Mouse (Mus musculus): ENCODE measurements around the gene Msgn1. TPM values are rescaled to one million over a fixed set of nuclear protein-coding genes. Genes with fewer than 3 reads are reported as not detected.

Gene Msgn1
- 0.15 TPM in 1 of 2 replicates, not detected in the other for polyA plus RNA-seq (2012; rRNA removed)
- polyA plus RNA-seq (2014; fragmentation: Nextera tagmentation; extraction: Ambion mirVana) = not detected in 2 replicates

DNA sequence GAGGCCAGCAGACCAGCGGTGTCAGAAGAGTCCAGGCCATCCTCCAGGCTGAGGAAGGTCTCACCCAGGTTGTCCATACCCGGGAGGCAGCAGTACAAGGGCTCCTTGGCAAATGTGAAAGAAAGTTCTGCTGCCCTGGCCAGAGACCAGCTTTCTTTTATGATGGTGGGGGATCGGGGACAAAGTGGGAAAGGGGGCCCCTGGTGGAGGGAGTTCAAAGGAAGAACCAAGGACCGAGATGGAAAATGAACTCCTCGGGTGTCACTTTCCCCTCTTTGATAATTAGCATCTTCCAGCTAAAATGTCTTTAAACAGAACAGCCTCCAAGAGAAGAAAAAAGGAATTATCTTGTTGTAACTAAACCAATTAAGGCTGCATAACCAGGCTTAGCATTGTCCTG lies at the start of gene Msgn1:
Gene Msgn1 (minus strand): TSS at position 101 of the 400 bp plus-strand sequence.
- Histone ChIP-seq H3K4me2 (replicated peaks; ENCODE audit: low read depth, low read length, severe bottlenecking) (no peak within 1 kb of the TSS), H3K9ac (ENCODE audit: low read depth, low read length, severe bottlenecking) (peak within 1 kb of the TSS; percentile 14; the same call in 1 of the 2 replicates), H3K4me3 (replicated peaks; ENCODE audit: low read length) (no peak within 1 kb of the TSS), H3K9me3 (ENCODE audit: control insufficient read depth, low read length) (no peaks in the 10 kb centered on the region), H3K27me3 (ENCODE audit: control insufficient read depth, insufficient read depth, low read length) (no peaks in the 10 kb centered on the region; the same call in 1 of the 2 replicates), H3K27ac (replicated peaks; ENCODE audit: low read depth, low read length) (no peak within 1 kb of the TSS), H3K4me1 (ENCODE audit: control insufficient read depth, insufficient read depth, low read length) (peaks cover 6% of the 10 kb centered on the region; the same call in 1 of the 2 replicates), H3K36me3 (ENCODE audit: control insufficient read depth, insufficient read depth, low read length) (no peaks in the 10 kb centered on the region)
- 21% methylated on average over 5 of the region's 5 CpGs for WGBS
- TF ChIP-seq POLR2A (IDR thresholded peaks at IDR 0.05; ENCODE audit: borderline replicate concordance, extremely low read depth, insufficient read depth, insufficient read length) = no peak
- ATAC-seq (ENCODE audit: low FRiP score, low read depth) = no peak
- no peak for DNase-seq (ENCODE audit: low spot score)

- 73% methylated on average over 3 of the region's 3 CpGs for WGBS
- no peaks in the 10 kb centered on the region for H3K9me3 ChIP-seq (ENCODE audit: control insufficient read depth, low read length)
- ATAC-seq (ENCODE audit: low FRiP score, low read depth) = no peak
- H3K27ac ChIP-seq (replicated peaks; ENCODE audit: low read depth, low read length) = no peak overlapping the region
- no peak for DNase-seq (ENCODE audit: low spot score)
- H3K9ac ChIP-seq (ENCODE audit: low read depth, low read length, severe bottlenecking) = no peak overlapping the region
- H3K36me3 ChIP-seq (ENCODE audit: control insufficient read depth, insufficient read depth, low read length) = peaks cover 16% of the 10 kb centered on the region
- H3K4me1 ChIP-seq (ENCODE audit: control insufficient read depth, insufficient read depth, low read length) = no peaks in the 10 kb centered on the region
- no peak overlapping the region for H3K4me3 ChIP-seq (replicated peaks; ENCODE audit: low read length)
- no peak overlapping the region for H3K4me2 ChIP-seq (replicated peaks; ENCODE audit: low read depth, low read length, severe bottlenecking)
- no peak for TF ChIP-seq POLR2A (IDR thresholded peaks at IDR 0.05; ENCODE audit: borderline replicate concordance, extremely low read depth, insufficient read depth, insufficient read length)
- H3K27me3 ChIP-seq (ENCODE audit: control insufficient read depth, insufficient read depth, low read length) = no peaks in the 10 kb centered on the region
Observed at GRCm38 (mm10) chr12:11250322-11250721, 41.5 kb upstream of the Msgn1 start.

DNA sequence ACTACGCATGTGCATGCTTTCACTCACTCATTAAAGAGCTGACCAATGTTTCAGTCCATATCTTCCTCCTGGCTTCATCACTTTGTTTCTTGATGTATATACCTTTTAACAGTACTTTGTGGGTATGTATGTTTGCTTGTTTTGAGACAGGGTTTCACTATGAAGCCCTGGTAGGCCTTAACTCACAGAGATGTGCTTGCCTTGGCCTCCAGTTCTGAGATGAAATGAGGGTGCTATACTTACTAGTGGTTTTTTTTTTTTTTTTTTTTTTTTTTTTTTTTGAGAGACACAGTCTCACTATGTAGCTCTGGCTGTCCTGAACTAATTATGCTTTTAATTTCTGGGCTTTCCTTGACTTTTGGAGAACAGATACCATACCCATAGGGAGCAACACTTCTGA lies 38.7 kb upstream of the Msgn1 start:
- TF ChIP-seq POLR2A (IDR thresholded peaks at IDR 0.05; ENCODE audit: borderline replicate concordance, extremely low read depth, insufficient read depth, insufficient read length) = no peak
- DNase-seq (ENCODE audit: low spot score) = no peak
- H3K27me3 ChIP-seq (ENCODE audit: control insufficient read depth, insufficient read depth, low read length) = no peaks in the 10 kb centered on the region
- H3K4me1 ChIP-seq (ENCODE audit: control insufficient read depth, insufficient read depth, low read length) = no peaks in the 10 kb centered on the region
- no peak overlapping the region for H3K4me2 ChIP-seq (replicated peaks; ENCODE audit: low read depth, low read length, severe bottlenecking)
- ATAC-seq (ENCODE audit: low FRiP score, low read depth) = no peak
- no peaks in the 10 kb centered on the region for H3K9me3 ChIP-seq (ENCODE audit: control insufficient read depth, low read length)
- 100% methylated on average over 1 of the region's 1 CpGs for WGBS
- H3K4me3 ChIP-seq (replicated peaks; ENCODE audit: low read length) = no peak overlapping the region
- H3K9ac ChIP-seq (ENCODE audit: low read depth, low read length, severe bottlenecking) = no peak overlapping the region
- H3K36me3 ChIP-seq (ENCODE audit: control insufficient read depth, insufficient read depth, low read length) = peaks cover 17% of the 10 kb centered on the region
- H3K27ac ChIP-seq (replicated peaks; ENCODE audit: low read depth, low read length) = no peak overlapping the region

DNA sequence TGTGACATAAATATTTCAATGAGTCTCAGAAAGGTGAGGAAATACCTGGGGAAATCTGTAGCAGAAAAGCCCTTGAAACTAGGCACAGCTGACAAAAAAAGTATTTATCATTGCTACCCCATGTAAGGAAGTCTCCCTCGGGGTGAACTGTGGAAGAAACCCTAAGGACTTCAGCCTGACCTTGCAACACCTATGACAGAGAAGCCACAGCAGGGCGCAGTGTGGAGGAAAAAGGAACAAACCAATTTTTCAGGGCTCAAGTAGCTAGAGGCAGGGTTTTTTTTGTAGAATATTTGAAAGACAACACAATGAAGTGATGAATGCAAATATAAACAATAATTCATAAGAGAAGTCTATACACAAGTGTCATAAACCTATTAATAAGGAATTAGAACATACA lies 27.2 kb upstream of the Msgn1 start:
- Histone ChIP-seq H3K36me3 (ENCODE audit: control insufficient read depth, insufficient read depth, low read length) (no peaks in the 10 kb centered on the region), H3K27me3 (ENCODE audit: control insufficient read depth, insufficient read depth, low read length) (no peaks in the 10 kb centered on the region), H3K27ac (replicated peaks; ENCODE audit: low read depth, low read length) (no peak overlapping the region), H3K4me2 (replicated peaks; ENCODE audit: low read depth, low read length, severe bottlenecking) (no peak overlapping the region), H3K4me3 (replicated peaks; ENCODE audit: low read length) (no peak overlapping the region), H3K4me1 (ENCODE audit: control insufficient read depth, insufficient read depth, low read length) (no peaks in the 10 kb centered on the region), H3K9me3 (ENCODE audit: control insufficient read depth, low read length) (no peaks in the 10 kb centered on the region), H3K9ac (ENCODE audit: low read depth, low read length, severe bottlenecking) (no peak overlapping the region)
- no peak for TF ChIP-seq POLR2A (IDR thresholded peaks at IDR 0.05; ENCODE audit: borderline replicate concordance, extremely low read depth, insufficient read depth, insufficient read length)
- DNase-seq (ENCODE audit: low spot score) = no peak
- ATAC-seq (ENCODE audit: low FRiP score, low read depth) = no peak
- 79% methylated on average over 2 of the region's 2 CpGs for WGBS

- ATAC-seq (ENCODE audit: low FRiP score, low read depth) (no peak), DNase-seq (ENCODE audit: low spot score) (no peak)
- Histone ChIP-seq H3K4me1 (ENCODE audit: control insufficient read depth, insufficient read depth, low read length) (no peaks in the 10 kb centered on the region), H3K36me3 (ENCODE audit: control insufficient read depth, insufficient read depth, low read length) (no peaks in the 10 kb centered on the region), H3K4me2 (replicated peaks; ENCODE audit: low read depth, low read length, severe bottlenecking) (no peak overlapping the region), H3K9ac (ENCODE audit: low read depth, low read length, severe bottlenecking) (no peak overlapping the region), H3K27me3 (ENCODE audit: control insufficient read depth, insufficient read depth, low read length) (no peaks in the 10 kb centered on the region), H3K4me3 (replicated peaks; ENCODE audit: low read length) (no peak overlapping the region), H3K9me3 (ENCODE audit: control insufficient read depth, low read length) (no peaks in the 10 kb centered on the region), H3K27ac (replicated peaks; ENCODE audit: low read depth, low read length) (no peak overlapping the region)
- 74% methylated on average over 2 of the region's 2 CpGs for WGBS
- no peak for TF ChIP-seq POLR2A (IDR thresholded peaks at IDR 0.05; ENCODE audit: borderline replicate concordance, extremely low read depth, insufficient read depth, insufficient read length)
Observed at GRCm38 (mm10) chr12:11230267-11230666, 21.5 kb upstream of the Msgn1 start.

All from limb, embryonic 14.5 days (tissue).